Mouse (Mus musculus) cortical plate, adult 2 months (tissue): ENCODE measurements around the gene Tfb2m.

Experiments used
- CTCF ChIP-seq: fragments of 200-500 bp; IDR thresholded peaks from 2 replicates; pipeline ENCODE4 v1.5.1; 2011; ENCODE audit warnings: mild to moderate bottlenecking, control low read depth, low read length; ENCODE audit not compliant: insufficient read depth; ENCODE audit errors: extremely low read depth
- POLR2A ChIP-seq: fragments of 200-500 bp; IDR thresholded peaks from 2 replicates; pipeline ENCODE4 v1.6.1; 2011; ENCODE audit warnings: mild to moderate bottlenecking, low read length, control low read depth; ENCODE audit not compliant: insufficient read depth; ENCODE audit errors: extremely low read depth

GRCm38 (mm10) chr1:179499257-179499656 is 46.8 kb downstream of the Tfb2m start:
- no peak for TF ChIP-seq POLR2A
- no peak for TF ChIP-seq CTCF
